Mouse (Mus musculus): Measurements from ENCODE around the gene Eif2ak1.
"Not testable (repeated sequence)": the region's sequence is repeated elsewhere in the genome, so short reads cannot be mapped to it uniquely, and the experiment has no call there.

DNA sequence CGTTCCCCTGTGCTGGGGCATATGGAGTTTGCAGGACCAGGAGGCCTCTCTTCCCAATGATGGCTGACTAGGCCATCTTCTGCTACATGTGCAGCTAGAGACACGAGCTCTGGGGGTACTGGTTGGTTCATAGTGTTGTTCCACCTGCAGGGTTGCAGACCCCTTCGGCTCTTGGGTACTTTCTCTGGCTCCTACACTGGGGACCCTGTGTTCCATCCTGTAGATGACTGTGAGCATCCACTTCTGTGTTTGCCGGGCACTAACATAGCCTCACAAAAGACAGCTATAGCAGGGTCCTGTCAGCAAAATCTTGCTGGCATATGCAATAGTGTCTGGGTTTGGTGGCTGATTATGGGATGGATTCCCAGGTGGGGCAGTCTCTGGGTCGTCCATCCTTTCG, 16.4 kb upstream of the Eif2ak1 start:
- TF ChIP-seq MAX (IDR thresholded peaks at IDR 0.05); CTCF (IDR thresholded peaks at IDR 0.05; ENCODE audit: control insufficient read depth, insufficient read depth, insufficient read length); FOSL1 (IDR thresholded peaks at IDR 0.05; ENCODE audit: insufficient read depth, low read length, poor library complexity, severe bottlenecking); CEBPB (IDR thresholded peaks at IDR 0.05; ENCODE audit: low read depth): not testable (repeated sequence)

Measured in C2C12 (cell line).